Mouse (Mus musculus) heart, embryonic 10.5 days (tissue): ENCODE measurements around the gene Stxbp4. TPM values are rescaled to one million over a fixed set of nuclear protein-coding genes. Genes with fewer than 3 reads are reported as not detected.
A peak's percentile ranks its signal among the peaks of the same experiment; 100 is the strongest.

ENCODE experiments used
- DNase-seq: peaks from one replicate; pipeline ENCODE4 v3.0.0-alpha.2; 2017; ENCODE audit warnings: low spot score
- H3K27ac ChIP-seq: fragments of 300-500 bp; sonication (generic); 2 replicates; pipeline ENCODE4 v1.5.1; 2016; ENCODE audit warnings: mild to moderate bottlenecking
- H3K27me3 ChIP-seq: fragments of 300-500 bp; sonication (generic); 2 replicates; pipeline ENCODE4 v1.6.1; 2016; ENCODE audit warnings: mild to moderate bottlenecking; ENCODE audit not compliant: poor library complexity, insufficient read depth, severe bottlenecking
- H3K36me3 ChIP-seq: fragments of 300-500 bp; sonication (generic); 2 replicates; pipeline ENCODE4 v1.6.1; 2016; ENCODE audit warnings: mild to moderate bottlenecking, moderate library complexity
- H3K4me1 ChIP-seq: fragments of 300-500 bp; sonication (generic); 2 replicates; pipeline ENCODE4 v1.6.1; 2016; ENCODE audit warnings: mild to moderate bottlenecking
- H3K4me3 ChIP-seq: fragments of 300-500 bp; sonication (generic); 2 replicates; pipeline ENCODE4 v1.5.1; 2016; ENCODE audit warnings: mild to moderate bottlenecking, moderate library complexity
- H3K9me3 ChIP-seq: fragments of 300-500 bp; sonication (generic); 2 replicates; pipeline ENCODE4 v1.6.1; 2016; ENCODE audit warnings: mild to moderate bottlenecking, moderate library complexity
- WGBS: fragments of 180-500 bp; shearing (Covaris S2); methylation state at CpG from one replicate; pipeline ENCODE4 v1.1.7; 2016; 5-methylcytosine and 5-hydroxymethylcytosine counted together
- polyA plus RNA-seq: library from polyadenylated mRNA; unstranded; fragments of >200 nt; fragmentation: Nextera tagmentation; extraction: Ambion mirVana; gene quantifications from 2 replicates; pipeline ENCODE4 v1.2.1, GENCODE M21; 2016

Stxbp4 gene
- polyA plus RNA-seq, 1 experiment from 2014 or later = 25.3 TPM

- Histone ChIP-seq H3K4me3 (no peak overlapping the region), H3K9me3 (no peaks in the 10 kb centered on the region), H3K27me3 (no peaks in the 10 kb centered on the region), H3K4me1 (peaks cover 37% of the 10 kb centered on the region), H3K27ac (peak overlapping the region; percentile 70), H3K36me3 (peaks cover 37% of the 10 kb centered on the region)
- DNase-seq = no peak
- WGBS = 61% methylated on average over 3 of the region's 3 CpGs
These were observed 28.4 kb upstream of the Stxbp4 start for GRCm38 (mm10) chr11:90666144-90666757.

- no peaks in the 10 kb centered on the region for H3K9me3 ChIP-seq
- H3K36me3 ChIP-seq = peaks cover 42% of the 10 kb centered on the region
- no peaks in the 10 kb centered on the region for H3K27me3 ChIP-seq
- no peak overlapping the region; the same call in 1 of the 2 replicates for H3K4me3 ChIP-seq
- H3K27ac ChIP-seq = peak overlapping the region; percentile 82
- no peak for DNase-seq
- WGBS = 8% methylated on average over 6 of the region's 6 CpGs
- H3K4me1 ChIP-seq = peaks cover 37% of the 10 kb centered on the region
These were observed 27.3 kb upstream of the Stxbp4 start for GRCm38 (mm10) chr11:90665161-90665560.

- 22% methylated on average over 8 of the region's 8 CpGs for WGBS
- Histone ChIP-seq H3K4me3 (no peak overlapping the region), H3K27me3 (no peaks in the 10 kb centered on the region), H3K27ac (peak overlapping the region; percentile 82), H3K9me3 (no peaks in the 10 kb centered on the region), H3K4me1 (peaks cover 37% of the 10 kb centered on the region), H3K36me3 (peaks cover 39% of the 10 kb centered on the region)
- peak; percentile 82 for DNase-seq
These were observed 26.6 kb upstream of the Stxbp4 start for GRCm38 (mm10) chr11:90664345-90664986.

GRCm38 (mm10) chr11:90663618-90664297, 25.9 kb upstream of the Stxbp4 start:
- no peak overlapping the region for H3K4me3 ChIP-seq
- H3K27ac ChIP-seq = peak overlapping the region; percentile 82
- 55% methylated on average over 5 of the region's 5 CpGs for WGBS
- H3K9me3 ChIP-seq = no peaks in the 10 kb centered on the region
- H3K36me3 ChIP-seq = peaks cover 40% of the 10 kb centered on the region
- peaks cover 37% of the 10 kb centered on the region for H3K4me1 ChIP-seq
- no peak for DNase-seq
- H3K27me3 ChIP-seq = no peaks in the 10 kb centered on the region

GRCm38 (mm10) chr11:90663052-90663451, 25.2 kb upstream of the Stxbp4 start:
- Histone ChIP-seq H3K36me3 (peaks cover 34% of the 10 kb centered on the region), H3K9me3 (no peaks in the 10 kb centered on the region), H3K27me3 (no peaks in the 10 kb centered on the region), H3K27ac (peak overlapping the region; percentile 10; the same call in 1 of the 2 replicates), H3K4me3 (no peak overlapping the region), H3K4me1 (peaks cover 37% of the 10 kb centered on the region)
- 57% methylated on average over 3 of the region's 3 CpGs for WGBS
- no peak for DNase-seq

GRCm38 (mm10) chr11:90660662-90661061, 22.8 kb upstream of the Stxbp4 start:
- no peaks in the 10 kb centered on the region for H3K9me3 ChIP-seq
- H3K4me3 ChIP-seq = no peak overlapping the region
- no peak overlapping the region for H3K27ac ChIP-seq
- WGBS = 83% methylated on average over 4 of the region's 4 CpGs
- no peak for DNase-seq
- H3K4me1 ChIP-seq = peaks cover 26% of the 10 kb centered on the region
- peaks cover 53% of the 10 kb centered on the region for H3K36me3 ChIP-seq
- H3K27me3 ChIP-seq = no peaks in the 10 kb centered on the region

GRCm38 (mm10) chr11:90657527-90657926, 19.6 kb upstream of the Stxbp4 start:
- Histone ChIP-seq H3K4me3 (no peak overlapping the region), H3K27ac (no peak overlapping the region), H3K4me1 (no peaks in the 10 kb centered on the region), H3K27me3 (no peaks in the 10 kb centered on the region), H3K36me3 (peaks cover 71% of the 10 kb centered on the region), H3K9me3 (no peaks in the 10 kb centered on the region)
- DNase-seq = no peak
- 88% methylated on average over 12 of the region's 12 CpGs for WGBS

GRCm38 (mm10) chr11:90652603-90653002, 14.7 kb upstream of the Stxbp4 start:
- Histone ChIP-seq H3K36me3 (peaks cover 82% of the 10 kb centered on the region), H3K4me1 (no peaks in the 10 kb centered on the region), H3K4me3 (no peak overlapping the region), H3K27me3 (no peaks in the 10 kb centered on the region), H3K27ac (no peak overlapping the region), H3K9me3 (no peaks in the 10 kb centered on the region)
- WGBS = 83% methylated on average over 4 of the region's 4 CpGs
- DNase-seq = no peak

- Histone ChIP-seq H3K36me3 (peaks cover 84% of the 10 kb centered on the region), H3K27ac (no peak overlapping the region), H3K9me3 (no peaks in the 10 kb centered on the region), H3K4me3 (no peak overlapping the region), H3K4me1 (no peaks in the 10 kb centered on the region), H3K27me3 (no peaks in the 10 kb centered on the region)
- no peak for DNase-seq
- 53% methylated on average over 9 of the region's 9 CpGs for WGBS
These were observed 12.5 kb upstream of the Stxbp4 start for GRCm38 (mm10) chr11:90650231-90650885.

- no peak for DNase-seq
- Histone ChIP-seq H3K36me3 (peaks cover 86% of the 10 kb centered on the region), H3K9me3 (no peaks in the 10 kb centered on the region), H3K4me3 (no peak overlapping the region), H3K27me3 (no peaks in the 10 kb centered on the region), H3K4me1 (no peaks in the 10 kb centered on the region), H3K27ac (no peak overlapping the region)
- 89% methylated on average over 6 of the region's 6 CpGs for WGBS
These were observed 11.9 kb upstream of the Stxbp4 start for GRCm38 (mm10) chr11:90649777-90650176.

GRCm38 (mm10) chr11:90638312-90638830, 487 bp upstream of the Stxbp4 start:
- under 1% methylated on average over 54 of the region's 54 CpGs for WGBS
- Histone ChIP-seq H3K27ac (peak overlapping the region; percentile 99), H3K9me3 (no peaks in the 10 kb centered on the region), H3K36me3 (peaks cover 21% of the 10 kb centered on the region), H3K4me1 (peaks cover 7% of the 10 kb centered on the region; the same call in 1 of the 2 replicates), H3K4me3 (peak overlapping the region; percentile 100), H3K27me3 (no peaks in the 10 kb centered on the region)
- DNase-seq = no peak

GRCm38 (mm10) chr11:90634661-90635060, 3.2 kb downstream of the Stxbp4 start:
- DNase-seq = no peak
- H3K27me3 ChIP-seq = no peaks in the 10 kb centered on the region
- no peaks in the 10 kb centered on the region for H3K9me3 ChIP-seq
- H3K4me1 ChIP-seq = peaks cover 7% of the 10 kb centered on the region; the same call in 1 of the 2 replicates
- no peak overlapping the region for H3K27ac ChIP-seq
- no peak overlapping the region for H3K4me3 ChIP-seq
- 81% methylated on average over 3 of the region's 3 CpGs for WGBS
- no peaks in the 10 kb centered on the region for H3K36me3 ChIP-seq
